Mouse (Mus musculus) liver, postnatal 0 days (tissue): ENCODE measurements at regions not wholly inside any gene's neighbourhood (a gene's known extent, or its start where the extent isn't known, plus 50 kb on each side); places are given as distances from the start of the nearest gene placed in this dataset.

ENCODE experiments used
- CTCF ChIP-seq: sonication (generic); IDR thresholded peaks from 2 replicates; pipeline ENCODE4 v1.5.1; 2016; ENCODE audit warnings: antibody characterized with exemption, low read depth
- EP300 ChIP-seq: IDR thresholded peaks from 2 replicates; pipeline ENCODE4 v1.6.1; 2016; ENCODE audit warnings: antibody characterized with exemption, low read depth, mild to moderate bottlenecking

DNA sequence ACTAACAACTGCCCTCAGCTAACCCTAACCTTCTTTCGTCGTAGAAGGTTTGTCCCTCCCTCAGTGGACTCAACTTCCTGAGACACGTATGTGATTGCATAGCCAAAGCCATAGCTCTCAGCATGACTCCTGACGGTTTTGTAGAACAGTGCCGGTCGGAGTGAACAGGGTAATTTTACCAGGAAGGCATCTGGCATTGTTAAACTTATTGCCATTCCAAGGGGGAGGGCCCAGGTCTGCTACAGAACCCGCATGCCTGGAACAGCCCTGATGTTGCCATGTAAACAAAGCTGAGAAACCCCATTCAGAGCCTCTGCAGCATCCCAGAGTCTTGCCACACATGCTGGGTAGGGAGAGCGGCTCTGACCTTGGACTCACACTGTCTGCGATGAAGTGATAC lies 52.2 kb upstream of the Adgrl2 start:
- TF ChIP-seq CTCF, result no peak
- no peak for TF ChIP-seq EP300
